Mouse (Mus musculus) 3T3-L1 (cell line): ENCODE data around the gene Catsperz.

Experiments
- DNase-seq: peaks from one replicate; pipeline ENCODE4 v3.0.0-alpha.2; 2015; ENCODE audit warnings: low read depth, low spot score

Catsperz gene

DNA sequence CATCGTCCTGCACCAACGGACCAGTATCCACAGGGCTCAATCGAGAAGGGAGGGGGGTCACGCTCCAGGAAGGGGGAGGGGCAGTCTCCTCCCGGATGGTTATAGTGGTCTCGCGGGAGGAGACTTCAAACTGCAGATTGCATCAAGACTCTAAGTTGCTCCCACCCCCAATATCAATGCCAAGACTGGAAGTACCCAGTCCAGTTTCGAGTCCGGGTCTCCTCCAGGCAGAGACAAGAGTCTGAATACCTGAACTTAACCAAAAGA, at the start of gene Catsperz:
Gene Catsperz (minus strand): TSS at position 74 of the 267 bp plus-strand sequence.
- DNase-seq, result no peak

DNA sequence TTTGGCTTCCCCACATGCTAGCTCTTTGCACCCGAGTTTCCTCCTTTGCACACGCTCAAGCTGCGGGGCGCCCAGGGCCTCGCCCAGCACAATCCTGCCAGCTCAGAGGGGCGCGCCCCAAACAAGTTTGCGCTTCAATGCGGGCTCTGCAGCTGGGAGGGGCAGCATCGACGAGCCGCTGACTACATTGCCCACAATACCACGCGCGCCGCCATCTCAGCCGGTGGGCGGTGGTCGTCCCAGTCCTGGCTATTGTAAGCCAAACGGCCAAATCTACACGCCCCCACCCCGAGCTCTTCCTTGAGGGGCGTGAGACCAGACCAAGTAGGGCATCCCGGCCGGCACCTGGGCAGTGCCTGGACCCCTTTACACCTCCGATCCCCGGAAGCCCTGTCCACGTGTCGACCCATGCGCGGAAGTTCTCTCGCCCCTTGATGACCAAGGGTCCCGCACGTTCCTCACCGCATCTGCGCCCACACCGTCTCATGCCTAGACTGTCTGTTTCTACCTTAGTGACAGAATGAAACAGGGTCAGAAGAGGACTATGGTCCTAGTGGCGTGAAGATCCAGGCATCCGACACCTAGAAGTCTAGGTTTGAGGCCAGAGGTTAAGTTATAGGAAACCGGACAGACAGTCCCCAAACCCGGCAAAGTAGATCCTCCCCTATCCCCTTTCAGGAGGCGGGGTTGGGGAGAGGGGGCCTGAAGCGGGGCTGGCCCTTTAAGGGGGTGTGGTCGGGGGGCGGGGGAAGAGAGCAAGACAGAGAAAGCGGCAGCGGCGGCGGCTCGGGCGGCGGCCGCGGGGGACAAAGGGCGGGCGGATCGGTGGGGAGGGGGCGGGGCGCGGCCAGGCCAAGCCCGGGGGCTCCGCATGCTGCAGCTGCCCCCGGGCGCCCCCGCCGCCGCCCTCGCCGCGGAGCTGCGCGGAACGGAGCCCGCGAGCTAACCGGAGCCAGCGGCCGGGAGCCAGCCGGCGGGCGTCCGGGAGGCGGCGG, 49.3 kb upstream of the Catsperz start, which contains the start of gene Ppp1r14b:
Gene Ppp1r14b (plus strand): TSS at position 758 of the 995 bp plus-strand sequence.
- peak; percentile 95 for DNase-seq

DNA sequence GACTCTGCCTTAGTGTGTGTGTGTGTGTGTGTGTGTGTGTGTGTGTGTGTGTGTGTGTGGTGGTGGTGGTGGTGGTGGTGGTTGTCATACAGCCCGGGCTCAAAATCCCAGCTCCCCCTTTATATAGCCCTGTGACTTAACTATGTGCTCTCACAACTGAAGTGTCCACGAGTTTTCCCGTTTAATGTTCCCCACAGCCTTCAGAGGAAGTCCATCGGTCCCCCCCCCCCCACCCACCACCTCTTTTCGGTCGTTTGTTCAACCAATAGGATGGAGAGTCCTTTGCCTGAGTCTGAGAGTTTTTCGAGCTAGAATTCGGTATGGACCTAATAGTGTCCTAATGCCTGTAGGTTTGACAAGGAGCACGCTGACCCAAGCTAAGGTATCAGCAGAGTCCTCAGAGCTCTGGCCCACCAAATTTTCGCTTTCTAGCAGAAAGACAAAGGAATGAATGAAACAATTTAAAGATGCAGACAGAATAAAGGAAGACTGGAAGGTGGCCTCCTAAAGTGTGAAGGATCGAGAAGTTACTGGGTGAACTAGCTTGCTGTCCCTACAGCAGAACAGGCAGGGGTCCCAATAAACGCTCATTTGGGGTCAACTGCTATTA, 48.5 kb upstream of the Catsperz start:
- no peak for DNase-seq

DNA sequence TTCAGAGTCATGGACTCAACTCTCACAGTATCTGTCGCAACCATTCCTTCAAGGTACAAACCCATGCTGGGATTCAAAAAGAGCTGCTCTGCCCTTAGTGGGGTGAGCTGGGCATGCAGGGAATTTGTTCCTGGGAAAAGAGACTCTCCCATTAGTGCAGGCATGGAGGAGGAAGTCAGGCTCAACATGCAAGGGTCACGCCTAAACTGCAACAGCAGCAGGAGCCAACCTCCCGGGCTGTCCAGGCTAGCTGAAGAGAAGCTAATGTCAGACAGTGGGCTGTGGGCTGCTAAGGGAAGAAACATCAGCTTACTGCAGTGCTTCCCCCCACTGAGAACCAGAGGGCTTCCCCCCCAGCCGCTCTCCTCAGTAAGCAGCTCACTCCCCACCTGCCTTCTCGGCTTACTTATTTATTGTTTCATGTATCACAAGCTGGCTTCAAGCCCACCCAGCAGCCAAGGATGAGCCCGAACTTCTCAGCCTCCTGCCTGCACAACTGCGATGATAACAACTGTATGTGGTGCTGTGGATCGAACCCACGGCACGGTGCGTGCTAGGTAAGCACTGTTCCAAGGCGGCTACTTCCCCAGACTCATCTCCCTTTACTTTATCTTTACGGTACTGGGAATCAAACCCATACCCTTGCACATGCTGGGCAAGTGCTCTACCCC, 47.2 kb upstream of the Catsperz start:
- no peak for DNase-seq

DNA sequence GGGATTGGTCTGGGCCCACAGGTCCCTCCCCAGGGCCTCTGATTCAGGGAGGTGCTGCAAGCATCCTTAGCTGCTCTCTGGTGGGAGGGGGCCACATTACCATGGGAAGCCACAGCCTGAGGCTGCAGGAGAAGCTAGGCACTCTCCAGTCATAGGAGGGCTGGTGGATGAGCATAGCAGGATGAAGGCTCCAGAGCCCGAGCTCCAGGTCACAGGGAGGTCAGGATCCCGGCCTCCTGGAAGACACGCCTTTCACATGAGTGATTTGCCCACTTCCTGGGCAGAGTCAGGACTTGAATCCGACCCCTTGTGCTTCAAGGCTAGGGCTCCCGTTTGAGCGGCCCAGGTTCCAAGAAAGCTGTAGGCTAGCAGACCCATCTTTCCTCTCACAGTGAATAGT, 46.5 kb upstream of the Catsperz start:
- DNase-seq, result peak; percentile 25

DNA sequence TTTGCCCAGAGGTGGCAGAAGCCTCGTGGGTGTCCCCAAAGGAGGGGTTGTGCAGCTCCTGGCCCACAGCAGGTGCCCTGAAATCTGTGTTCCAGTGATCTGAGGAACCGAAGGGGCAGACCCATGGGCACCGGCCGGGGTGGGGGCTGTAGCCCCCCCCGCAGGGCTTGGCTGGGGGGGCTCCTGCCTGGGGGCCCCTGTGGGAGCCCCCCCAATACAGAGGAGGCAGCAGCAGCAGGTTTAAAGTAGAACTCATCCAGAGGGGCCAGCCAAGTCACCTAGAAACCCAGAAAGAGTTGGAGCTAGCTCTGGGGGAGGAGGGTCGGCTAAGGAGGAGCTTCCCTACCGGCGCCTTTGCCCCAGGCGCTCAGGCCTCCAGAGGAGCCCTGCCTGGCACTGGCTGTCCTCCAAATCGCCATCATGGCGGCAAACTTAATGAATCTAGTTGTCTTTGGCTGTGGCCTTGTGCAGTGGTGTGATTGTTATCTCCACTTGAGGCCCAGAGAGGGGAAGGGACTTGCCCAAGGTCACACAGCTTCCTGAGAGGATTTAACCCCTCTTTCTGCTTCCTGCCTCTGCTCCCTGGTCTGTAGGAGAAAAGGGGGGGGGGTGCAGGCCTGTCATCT, 45.4 kb upstream of the Catsperz start:
- peak; percentile 43 for DNase-seq

DNA sequence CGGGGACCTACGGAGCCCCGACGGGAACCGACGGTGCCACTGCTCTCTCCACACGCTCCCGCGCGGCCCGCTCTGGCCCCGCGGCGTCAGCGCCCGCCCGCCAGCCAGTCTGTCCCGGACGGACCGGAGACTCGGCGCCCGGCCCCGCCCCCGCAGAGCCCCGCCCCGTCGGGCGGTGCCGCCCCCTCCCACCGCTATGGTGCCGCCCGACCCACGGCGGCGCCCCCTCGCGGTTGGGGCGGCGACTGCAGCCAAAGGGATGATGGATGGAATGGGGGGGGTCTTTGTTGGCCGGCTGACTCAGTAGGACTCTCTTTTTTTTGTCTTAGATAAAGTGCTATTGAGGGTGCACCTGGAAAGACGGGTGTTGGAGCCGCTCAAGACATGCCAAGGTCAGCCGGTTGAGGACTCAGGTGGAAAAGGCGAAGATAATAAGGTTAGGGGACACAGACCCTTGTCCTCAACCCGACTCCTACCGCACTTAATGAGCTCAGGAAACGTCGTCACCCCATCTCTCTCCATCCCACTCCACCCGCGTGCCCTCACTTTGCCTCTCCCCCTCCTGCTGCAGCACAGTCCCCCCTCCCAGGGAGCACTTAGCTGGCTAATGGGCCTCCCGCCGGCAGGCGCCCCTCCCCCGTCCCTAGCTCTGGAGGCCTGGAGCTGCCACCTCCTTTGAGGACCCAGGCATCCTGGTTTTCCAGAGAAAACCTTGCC, 44.6 kb upstream of the Catsperz start:
- DNase-seq, result peak; percentile 67

DNA sequence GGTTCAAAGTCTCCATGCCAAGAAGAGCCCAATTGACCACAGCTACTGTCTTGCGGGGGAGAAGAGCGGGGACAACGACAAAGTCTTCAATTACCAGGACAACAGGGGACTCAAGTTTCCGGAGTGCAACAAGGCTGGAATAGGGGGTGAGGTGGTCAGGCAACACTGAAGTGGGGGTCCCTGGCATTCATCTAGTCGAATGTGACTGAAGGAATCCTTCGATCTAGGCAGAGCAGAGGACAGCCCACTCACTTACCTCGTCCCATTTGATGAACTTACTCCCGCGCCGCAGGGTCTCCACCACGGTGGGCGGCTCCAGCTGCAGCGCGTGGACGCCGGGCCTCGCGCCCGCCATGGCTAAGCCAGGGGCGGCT, 44.1 kb upstream of the Catsperz start:
- DNase-seq, result peak; percentile 32

DNA sequence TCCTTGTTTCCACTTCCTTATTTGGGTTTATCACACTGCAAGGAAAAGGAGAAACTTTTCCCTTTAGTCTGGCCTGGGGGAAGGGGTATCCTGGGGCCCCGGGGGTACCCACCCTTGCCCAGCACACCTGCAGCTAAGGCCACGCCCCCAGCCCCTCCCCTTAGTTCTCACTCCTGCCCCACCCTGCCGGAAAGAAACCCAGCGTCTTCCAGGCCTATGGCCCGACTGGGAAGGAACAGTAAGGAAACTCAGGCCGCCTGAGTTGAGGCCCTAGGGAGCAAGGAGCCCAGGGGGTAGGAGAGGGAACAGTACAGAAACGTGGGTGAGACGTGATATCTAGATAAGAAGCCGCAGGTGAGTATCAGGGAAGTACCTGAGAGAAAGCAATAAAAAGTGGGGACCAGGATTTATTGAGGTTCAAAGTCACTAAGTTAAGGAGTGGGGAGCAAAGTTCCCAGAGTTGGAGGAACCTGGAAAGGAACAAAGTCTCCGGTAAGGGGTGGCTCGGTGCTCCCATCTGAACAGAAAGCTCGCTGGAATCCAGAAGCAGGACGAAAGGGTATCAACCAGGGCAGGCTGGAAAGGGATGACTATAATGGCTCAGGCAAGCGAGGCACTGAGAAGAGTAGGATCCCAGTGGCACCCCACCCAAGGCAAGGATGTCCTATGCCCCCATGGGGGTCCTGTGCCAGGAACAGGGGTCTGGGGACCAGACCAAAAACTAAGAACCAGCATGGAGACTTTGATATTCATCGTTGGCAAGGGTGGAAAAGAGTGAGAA, 43.5 kb upstream of the Catsperz start:
- peak; percentile 60 for DNase-seq

DNA sequence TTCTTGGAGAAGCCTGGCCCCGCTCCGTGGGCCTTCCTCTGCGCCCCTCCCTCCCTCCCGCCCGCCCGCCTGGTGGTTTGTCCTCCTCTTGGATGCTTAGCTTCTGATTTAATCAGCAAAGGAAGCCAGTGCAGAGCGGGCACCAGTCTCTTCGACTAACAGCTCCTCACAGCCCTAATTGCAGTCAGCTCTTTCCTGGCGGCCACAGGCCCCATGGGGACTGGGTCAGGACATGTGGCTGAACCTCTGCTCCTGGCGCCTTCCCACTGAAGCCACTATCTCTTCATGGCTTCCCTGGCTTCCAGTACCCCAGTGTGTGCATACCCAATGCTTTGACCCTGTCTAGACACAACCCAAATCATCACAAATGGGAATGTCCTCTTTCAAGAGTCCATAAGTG, 31.3 kb upstream of the Catsperz start:
- DNase-seq, result no peak

DNA sequence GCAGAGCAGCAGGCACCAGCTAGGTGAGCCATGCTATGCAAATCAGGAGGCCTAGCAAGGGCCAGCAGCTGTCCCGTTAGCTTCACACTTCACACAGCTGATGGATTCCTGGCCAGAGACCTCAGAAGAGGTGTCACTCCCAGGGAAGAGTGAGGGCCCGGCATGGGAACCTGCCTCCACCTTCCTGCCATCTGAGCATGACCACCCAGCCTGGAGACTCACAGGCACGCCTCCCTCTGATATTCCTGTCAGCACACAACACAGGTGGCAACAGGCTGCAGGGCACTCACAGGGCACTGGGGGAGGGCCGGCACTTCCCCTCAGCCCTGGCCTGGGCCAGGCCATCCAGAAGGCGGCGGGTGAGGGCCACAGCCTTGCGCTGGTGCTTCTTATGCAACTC, 30.2 kb upstream of the Catsperz start:
- DNase-seq, result no peak

DNA sequence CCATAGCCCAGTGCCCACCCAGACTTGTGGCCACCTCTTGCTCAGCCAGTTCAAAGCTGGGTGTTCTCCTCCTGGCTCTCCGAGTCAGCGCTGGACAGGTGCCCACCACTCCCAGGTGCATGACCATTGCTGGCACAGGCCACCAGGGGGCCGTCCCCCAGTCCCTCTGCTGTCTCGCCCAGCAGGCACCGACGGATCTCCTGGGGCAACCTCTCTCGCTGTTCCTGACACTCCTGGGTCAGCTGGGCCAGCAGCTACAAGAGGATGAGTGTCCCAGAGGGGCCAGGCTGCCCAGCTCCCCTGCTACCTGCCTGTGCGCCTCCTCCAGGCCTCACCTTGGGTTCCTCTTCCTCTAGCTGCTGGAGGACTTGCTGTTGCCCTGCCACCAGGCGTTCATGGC, 28.9 kb upstream of the Catsperz start:
- peak; percentile 63 for DNase-seq

DNA sequence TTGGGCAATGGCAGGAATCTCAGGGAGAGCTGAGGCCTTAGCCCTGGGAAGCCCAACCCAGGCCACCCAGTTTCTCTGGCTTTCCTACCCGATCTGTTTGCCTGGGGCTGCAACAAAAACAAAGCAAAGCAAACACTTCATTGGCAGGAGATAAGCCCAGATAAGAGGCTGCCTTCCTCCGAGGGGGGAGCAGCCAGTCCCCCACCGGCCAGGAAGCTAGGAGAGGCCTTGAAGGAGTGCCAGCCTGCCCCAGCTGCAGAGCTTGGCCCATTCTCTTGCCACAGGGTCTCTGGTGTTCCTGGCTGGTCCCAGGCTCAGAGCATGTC, 27.5 kb upstream of the Catsperz start:
- DNase-seq, result no peak

DNA sequence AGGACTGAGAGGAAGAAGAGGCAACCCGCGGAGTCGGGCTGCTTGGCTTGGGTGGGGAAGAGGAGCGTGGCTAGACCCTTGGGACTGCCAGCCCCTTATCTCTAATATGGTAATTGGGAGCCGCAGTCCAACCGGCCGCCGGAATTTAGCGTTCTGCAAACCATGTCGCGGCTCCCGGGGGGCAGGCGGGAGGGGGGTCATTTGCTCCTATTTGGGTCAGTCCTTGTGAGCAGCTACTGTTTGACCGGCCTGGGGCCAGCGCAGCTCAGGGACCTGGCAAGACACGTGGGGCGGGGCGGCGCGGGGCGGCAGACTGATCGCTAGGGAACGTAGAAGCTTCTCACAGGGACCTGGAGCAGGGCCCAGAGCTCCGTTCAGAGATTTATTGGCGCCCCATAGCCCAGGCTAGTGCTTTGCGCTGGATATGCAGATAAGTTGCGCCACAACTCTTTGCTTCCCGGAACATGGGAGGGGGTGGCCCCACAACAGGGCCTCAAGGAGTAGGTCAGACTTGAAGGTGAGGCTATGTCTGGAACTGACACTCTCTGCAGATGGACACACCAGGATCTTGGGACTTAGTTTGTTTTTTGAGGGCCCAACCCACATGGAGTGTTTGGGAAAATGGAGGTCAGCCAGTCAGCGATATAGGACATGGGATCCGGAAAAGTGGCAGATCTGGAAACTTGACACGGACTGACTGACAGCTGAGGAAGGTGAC, 27.0 kb upstream of the Catsperz start:
- DNase-seq, result peak; percentile 89

DNA sequence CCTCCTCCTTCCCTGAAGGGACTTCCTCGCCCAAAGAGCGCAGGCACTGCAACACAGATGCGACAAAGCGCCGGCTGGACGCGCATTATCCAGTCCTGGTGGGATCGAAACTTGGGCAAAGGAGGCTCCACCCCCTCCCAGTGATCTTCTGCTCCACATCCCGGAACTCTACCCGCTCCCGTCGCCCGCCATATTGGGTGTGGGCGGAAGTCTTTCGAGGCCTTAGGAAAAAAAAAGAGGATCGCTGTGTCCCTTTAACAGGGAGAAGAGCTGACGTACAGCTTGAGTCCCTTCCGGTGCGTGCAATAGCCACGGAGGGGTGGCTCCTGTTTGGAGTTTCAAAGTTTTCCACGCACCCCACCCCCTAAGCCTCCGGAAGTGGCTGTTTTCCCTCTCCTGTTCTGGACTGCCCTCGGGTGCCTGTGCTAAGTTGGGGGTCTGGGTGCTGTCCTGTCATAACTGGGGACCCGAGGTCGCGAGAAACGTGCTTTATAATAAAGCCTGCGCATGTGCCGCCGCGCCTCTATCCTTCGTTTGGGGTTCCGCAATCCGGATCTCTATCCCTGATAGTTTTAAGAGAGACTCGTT, 26.3 kb upstream of the Catsperz start:
- peak; percentile 99 for DNase-seq

DNA sequence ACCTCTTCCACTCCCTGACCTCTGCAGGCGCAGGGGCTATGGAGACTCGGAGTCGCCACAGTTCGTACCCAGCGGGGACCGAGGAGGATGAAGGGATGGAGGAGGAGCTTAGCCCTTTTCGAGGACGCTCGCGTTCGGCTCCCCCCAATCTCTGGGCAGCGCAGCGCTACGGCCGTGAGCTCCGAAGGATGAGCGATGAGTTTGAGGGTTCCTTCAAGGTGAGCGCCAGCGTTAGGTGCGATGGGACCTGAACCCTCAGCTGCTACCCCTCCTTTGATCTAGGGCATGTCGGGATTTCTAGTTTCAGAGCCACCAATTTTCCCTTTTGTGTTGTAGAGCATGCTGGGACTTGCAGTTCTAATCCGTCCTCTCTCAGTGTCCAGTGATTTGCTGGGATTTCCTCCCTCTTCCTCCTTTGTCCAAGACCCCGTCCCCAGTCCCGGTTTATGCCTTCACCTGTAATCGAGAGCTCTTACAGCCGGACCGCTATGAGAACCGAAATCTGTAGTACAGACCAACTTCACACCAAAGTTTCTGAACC, 25.5 kb upstream of the Catsperz start:
- peak; percentile 75 for DNase-seq

DNA sequence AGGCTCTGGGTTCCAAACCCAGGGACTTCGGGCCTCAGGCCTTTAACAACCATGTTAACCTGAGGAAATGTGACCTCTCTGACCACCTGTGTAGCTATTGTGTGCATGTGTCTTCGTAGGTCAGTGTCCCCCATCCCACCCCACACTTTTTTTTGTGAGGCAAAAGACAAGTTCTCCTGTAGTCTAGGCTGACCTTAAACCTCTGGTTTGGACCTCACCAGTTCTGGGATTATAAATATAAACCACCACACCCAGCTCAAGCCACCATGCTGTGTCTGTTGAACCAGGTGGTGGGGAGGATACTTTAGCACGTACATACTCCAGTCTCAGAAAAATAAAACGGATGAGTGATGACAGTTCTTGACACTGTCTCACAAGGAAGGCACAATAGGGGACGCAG, 24.8 kb upstream of the Catsperz start:
- no peak for DNase-seq

DNA sequence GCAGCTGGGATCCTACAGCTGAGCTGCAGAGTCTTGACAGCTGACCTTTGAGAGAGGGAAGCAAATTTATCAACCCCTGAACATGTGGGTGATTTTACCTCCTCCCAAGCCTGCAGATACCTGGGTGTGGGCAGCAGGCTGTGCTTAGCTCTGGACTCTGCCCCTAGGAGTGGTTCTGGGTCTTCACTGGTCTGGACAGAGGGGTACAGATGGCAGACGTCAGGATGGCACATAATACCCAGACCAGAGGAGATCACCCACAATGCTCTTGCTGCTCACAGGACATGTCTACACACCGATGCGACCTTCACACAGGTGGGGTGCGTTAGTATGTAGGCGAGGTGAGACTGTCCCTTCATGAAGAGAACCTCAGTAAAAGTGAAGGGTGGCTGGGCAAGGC, 24.4 kb upstream of the Catsperz start:
- DNase-seq, result peak; percentile 29

DNA sequence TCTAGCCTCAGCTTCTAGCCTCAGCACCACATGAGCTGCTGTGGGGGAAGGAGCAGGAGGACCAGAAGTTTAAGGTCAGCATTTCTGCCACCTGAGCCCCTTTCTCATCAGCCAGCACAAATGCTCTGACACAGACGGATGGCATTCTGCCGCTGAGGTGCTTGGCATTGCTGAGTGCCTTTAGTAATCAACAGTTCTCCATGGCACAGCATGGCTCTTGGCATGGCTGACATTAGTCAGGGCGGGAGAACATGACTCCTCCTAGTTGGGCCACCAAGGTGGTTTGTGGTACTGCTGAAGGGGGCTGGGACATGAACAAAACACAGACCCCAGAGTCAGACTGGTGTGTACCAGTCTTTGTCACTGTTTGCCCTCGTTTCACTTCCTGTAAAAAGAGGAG, 23.0 kb upstream of the Catsperz start:
- no peak for DNase-seq

DNA sequence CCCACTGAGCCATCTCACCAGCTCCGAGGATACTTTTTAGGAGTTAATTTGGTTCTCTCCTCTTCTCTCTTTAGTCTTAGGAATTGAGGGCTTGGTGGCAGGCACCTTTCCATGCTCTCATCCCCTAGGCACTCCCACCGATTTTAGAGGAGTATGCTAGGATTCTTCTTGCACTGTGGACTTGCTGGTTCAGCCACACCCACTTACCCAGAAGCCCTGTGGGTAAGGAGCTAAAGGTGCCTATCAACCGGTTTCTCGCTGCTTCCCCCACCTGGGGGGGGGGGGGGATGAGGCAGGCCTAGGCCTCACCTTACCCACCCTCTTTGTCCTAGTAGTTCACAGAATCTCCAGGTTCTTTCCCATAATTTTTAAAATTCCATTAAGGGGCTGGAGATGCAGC, 22.6 kb upstream of the Catsperz start:
- no peak for DNase-seq
